Mouse (Mus musculus) frontal cortex, postnatal 14 days (tissue): ENCODE data around the gene Hecw2.

Experiments used
- DNase-seq, 2 experiments: peaks; one replicate each; pipeline ENCODE4 v3.0.0; 2022; ENCODE audit warnings: low spot score in 2 of 2

Gene Hecw2

GRCm38 (mm10) chr1:53838182-53838859 lies 356.6 kb downstream of the Hecw2 start:
- no peak for DNase-seq

DNA sequence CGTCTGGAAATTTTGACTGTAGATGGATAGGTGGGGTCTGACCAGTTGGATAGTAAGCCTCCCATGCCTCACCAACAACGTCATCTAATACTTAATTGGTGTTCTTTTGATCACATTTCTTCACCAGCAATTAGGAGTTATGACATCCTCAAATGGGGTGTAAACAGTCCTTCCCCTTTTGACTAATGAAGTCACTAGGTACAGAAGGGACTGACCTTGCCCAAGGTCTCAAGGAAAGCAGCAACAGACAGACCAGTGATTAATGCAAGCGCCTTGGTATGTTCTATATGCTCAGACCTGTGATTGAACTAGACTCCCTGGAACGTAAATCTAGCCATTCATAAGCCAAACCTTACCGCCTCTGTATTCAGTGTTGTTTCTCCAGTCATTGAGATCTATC lies 364.7 kb downstream of the Hecw2 start:
- no peak for DNase-seq

DNA sequence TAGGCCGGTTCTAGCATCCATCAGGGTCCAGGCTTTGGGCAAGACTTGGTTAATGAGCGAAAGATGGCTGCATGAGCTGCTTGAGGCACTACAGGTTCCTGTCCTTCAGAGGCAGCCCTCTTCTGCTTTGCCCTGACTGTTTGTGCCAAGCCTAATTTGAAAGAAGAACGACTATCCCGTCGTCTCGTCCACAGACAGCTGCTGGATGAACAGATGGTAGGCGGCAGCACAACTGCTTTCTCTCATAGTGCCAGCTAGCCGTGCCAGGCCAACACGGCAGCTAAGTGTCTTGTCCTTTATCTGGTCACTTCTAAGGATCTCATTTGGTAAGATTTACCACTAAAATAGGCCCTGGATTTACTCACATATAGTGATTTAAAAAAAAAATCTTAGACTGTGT lies 365.9 kb downstream of the Hecw2 start:
- no peak for DNase-seq

DNA sequence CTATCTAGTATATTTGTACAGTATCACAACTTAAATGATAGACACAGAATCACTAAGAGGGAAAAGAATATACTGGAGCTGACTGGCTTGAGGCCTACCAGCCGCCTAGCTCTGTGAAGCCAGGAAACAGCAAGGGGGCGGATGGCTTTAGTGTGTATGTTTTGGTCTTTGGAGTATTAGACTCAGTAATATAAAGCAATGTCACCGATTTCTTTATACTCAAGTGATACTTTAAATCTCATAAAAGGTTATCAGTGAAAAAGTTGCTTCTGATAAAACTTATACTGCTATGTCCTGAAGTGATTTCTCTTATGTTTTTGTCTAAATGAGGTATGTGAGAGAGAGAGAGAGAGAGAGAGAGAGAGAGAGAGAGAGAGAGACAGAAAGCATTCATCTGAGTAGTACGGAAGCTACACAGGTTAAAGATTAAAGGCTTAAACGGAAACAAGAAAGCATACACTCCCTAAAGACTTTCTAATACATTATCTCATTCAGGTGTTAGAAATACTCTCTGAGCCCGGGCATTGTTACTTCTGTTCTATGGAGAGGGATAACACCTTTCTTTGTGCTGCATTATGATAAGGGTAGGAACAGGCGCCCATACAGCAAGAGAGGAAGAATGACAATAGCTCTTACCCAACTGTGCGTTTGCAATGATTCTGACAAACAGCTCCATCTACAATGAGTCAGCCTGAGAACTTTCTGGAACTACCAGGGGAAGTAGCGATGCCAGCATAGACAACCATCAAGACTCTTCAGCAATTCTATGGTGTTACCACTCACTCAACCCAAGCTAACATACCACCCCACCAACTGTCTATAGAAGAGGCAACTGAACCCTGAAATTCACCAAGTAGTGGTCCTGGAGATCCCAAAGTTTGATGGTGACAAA lies 370.3 kb downstream of the Hecw2 start:
- DNase-seq, result no peak

DNA sequence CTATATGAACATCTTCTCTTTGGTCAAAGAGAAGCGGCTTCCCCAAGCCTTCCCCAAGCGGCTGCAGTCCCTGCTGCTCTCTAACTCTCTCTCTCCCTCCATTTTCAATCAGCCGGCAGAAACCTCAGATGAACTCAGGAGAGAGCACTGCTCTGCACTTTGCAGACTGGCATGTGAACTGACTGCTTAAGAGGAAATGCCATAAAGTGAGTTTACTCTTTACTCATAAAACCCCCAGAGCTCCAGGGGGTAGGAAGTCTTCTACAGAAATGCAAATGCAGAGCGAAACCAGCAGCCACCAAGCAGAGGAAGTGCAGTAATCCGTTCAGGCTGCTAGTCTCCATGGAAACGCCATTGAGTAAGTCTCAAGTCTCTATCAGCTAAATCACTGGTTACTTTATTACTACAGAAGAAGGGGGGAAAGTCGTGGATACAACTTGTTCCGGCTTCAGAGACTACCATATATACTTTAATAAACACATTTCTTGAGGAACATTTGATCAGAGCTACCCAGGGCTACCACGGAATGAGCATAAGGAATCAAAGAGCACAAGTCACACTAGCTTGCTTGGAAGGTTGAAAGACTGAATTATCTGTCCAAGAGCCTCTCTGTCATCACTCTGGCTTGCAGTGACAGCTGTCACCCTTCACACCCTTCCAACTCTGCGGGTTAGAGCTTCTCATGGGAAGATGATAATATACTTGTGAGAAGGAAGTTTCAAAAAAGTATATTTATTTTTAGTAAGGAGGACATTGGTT lies 371.1 kb downstream of the Hecw2 start:
- no peak for DNase-seq

- no peak for DNase-seq
These were observed 373.0 kb downstream of the Hecw2 start for GRCm38 (mm10) chr1:53821983-53822382.

DNA sequence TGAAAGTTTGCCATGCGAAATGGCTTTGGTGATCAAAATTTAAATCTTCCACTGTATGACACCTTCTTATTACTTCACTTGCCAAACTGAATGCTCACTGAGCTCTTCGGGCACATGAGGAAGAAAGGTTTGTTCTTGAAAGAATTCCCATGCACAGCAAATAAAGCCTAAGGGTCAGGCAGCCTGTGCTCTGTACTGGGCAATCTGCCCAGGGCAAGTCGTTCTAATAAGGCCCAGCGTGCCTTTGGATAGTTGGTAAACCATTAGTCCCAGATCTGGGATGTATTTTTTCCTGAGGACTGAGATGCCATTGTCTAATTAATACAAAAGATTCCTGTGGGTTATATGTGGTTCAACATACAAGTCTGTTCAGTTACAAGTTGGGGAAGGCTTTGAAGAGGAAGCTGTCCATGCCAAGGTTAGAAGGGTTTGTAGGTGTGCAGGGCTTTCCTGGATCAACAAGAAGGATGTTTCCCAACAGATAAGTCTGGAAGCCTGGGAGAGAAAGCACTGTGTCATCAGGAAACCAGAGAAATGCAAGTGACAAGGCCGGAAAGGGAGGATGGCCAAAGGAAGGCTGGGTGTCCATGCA lies 374.8 kb downstream of the Hecw2 start:
- DNase-seq, result no peak

GRCm38 (mm10) chr1:53818072-53818862 lies 376.7 kb downstream of the Hecw2 start:
- no peak for DNase-seq

GRCm38 (mm10) chr1:53816353-53816752 lies 378.6 kb downstream of the Hecw2 start:
- no peak for DNase-seq

DNA sequence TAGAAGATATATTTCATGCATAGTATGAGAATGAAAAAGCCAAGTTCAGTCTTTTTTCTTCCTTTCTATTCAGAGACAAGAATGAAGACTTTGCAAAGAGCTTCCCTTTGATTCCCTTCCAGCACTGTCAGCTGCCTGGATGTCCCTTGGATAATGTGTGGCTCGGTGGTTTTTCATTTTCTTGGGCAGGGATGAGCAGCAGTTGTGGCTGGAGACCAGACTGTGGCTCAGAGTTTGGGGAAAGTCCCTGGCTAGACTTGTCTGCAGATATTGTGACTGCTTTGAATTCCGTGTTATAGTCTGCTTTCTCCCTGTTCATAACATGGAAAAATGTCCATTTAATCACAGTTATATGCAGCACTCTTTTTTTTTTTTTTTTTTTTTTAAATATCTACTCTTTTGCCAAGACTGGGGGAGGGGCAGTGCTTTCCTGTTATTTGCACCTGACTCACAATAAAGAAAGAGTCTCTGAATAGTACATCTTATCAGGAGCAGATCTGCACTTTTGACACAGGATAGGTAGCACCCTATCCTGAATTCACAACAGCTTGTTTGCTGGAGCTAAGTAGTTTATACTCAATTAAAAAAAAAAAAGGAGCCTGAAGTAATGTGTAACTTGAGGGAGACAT lies 380.8 kb downstream of the Hecw2 start:
- DNase-seq, result no peak

DNA sequence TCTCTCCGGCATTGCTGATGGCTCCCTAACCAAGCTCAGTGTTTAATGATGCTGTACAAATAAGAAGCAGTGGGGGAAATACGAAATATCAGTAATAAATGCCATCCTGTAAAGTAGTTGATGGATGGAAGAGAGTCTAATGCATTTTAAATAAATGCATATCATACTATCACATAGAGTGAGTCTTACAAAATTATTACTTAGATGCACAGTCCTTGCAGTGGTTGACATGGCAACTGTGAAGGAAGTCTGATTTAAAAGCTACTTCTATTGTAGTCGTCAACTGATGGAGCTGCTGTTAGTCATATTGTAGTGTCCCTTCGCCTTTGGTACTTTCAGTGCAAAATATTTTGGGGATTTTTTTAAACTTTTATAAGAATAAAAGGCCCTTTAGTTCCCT lies 383.0 kb downstream of the Hecw2 start:
- DNase-seq, result no peak

DNA sequence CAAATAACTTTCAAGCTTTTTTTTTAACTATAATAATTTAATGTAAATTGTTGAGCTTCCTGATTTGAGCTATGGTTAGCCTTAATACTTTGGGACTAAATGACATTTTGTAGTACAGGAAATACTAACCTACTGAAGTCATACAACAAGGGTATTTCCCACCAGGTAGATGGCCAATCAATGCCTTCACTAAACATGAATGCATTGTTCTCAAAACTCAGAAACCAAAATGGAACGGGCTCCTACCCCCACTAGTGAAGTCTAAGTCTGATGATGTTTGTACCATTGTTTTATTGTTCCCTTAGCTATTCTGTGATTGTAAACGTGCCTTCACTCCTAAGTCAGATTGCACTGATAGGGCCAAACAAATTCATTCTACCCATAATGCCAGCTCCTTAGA lies 386.7 kb downstream of the Hecw2 start:
- no peak for DNase-seq

DNA sequence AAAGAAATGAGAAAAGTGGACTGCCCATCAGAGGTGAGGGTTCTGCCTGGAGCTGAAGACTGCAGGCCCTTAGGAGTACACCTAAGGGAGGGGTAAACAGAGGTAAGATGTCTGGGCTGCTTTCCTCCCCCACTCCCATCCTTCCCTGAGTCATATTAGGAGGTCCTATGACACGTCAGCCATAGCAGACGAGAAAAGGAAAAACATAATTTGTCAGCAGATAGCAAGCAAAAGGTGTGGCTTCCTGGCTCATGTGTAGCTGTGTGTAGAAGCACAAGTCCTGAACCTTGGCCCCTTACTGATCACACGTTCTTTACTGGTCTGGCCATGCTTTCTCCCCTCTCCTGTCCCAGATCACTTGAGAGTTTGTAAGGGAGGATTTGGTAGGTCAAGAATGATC lies 397.2 kb downstream of the Hecw2 start:
- DNase-seq, result no peak

DNA sequence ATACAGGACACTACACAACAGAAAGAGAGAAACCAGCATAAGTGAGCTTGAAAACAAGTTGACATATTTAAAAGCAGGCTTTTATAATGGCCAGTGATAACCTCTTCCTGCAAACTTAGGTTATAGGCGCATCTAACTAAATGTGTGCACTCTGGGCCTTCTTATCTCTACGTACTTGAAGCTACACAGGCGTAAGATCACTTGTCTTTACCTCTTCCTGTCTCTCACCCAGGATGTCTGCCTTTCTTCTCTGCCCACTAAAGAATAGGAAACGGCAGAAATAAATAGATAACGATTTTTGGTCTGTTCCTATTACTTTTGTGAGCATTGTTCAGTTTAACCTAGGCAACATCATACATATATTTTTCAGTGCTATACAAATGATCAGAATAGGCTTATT lies 397.9 kb downstream of the Hecw2 start:
- DNase-seq, result no peak

DNA sequence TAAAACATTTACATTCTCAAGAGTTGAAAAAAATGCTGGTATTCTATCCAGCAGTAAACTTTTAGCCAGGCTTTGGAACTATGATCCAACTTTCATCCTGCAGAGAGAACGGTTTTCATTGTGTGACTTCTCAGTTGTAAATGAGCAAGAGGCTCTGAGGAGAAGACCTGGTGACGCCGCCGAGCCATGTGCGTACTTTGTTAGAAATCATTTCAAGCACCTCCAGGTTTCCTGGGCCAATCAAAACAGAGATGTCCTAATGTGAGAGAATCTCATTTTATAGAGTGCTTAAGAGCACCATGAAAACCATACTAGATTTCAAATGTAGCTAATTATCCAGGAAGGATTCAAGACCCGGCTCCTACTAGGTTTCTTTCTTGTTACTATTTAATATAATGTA lies 398.7 kb downstream of the Hecw2 start:
- no peak for DNase-seq

DNA sequence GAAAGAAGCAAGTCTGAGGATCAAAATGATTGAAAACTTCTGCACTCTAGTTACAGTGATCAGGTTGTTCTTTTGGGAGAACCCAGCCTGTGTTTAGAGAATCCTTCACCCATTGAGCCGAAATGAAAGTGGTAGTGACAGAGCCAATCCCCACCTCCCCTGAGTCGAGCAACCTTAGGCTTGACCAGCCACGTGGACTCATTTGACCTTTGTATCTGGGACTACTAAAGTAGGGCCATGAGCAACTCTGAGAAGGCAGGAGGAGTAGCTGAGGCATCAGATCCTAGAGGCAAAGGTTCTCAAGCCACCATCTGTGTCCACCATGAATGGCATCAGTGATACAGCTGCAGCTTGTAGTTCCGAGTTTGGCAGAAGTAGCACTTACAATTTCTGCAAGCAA lies 399.4 kb downstream of the Hecw2 start:
- DNase-seq, result no peak

DNA sequence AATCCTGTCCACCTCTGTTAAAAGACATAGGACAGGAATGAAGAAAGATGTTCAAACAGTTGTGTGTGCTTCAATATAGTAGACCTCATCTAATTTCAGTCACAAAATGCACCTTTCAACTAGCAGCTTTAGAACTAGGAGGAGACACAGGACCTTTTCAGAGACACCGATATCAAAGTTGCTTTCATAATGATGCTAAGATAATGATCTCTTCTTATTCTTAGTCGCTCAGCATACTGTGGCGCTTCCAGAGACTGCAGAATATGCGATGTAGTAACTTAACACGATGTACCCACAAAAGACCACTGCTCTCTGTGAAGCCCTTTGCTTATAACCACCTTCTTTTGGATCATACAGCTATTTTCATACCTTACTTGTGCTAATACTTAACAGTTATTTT lies 399.9 kb downstream of the Hecw2 start:
- DNase-seq, result no peak

- no peak for DNase-seq
These were observed 400.7 kb downstream of the Hecw2 start for GRCm38 (mm10) chr1:53794279-53794678.

DNA sequence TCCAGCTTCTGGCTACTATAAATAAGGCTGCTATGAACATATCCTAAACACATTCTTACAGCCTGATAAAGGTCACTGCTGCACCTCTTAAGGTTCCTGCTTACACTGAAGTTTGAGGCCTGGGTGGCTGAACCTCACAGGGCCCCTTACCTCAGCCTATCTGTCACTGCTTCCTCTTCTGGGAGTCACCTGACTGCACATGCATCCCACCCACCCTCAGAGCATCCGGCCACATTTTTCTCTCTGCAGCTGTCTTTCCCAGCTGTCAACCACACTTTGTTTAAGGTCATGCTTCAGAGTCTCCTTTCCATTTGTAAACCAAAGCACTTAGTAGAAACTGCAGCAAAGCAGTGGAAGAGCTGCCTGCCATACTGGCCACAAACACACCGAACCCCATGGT lies 403.6 kb downstream of the Hecw2 start:
- no peak for DNase-seq

- peak; percentile 57 to 61 for DNase-seq
These were observed 410.1 kb downstream of the Hecw2 start, which contains the start of gene Stk17b for GRCm38 (mm10) chr1:53784721-53785418. Gene Stk17b (minus strand): TSS chr1:53785224.
